Mouse (Mus musculus) kidney, embryonic 16.5 days (tissue): ENCODE measurements at regions not wholly inside any gene's neighbourhood (a gene's known extent, or its start where the extent isn't known, plus 50 kb on each side); places are given as distances from the start of the nearest gene placed in this dataset.

Experiments
- ATAC-seq: fragments of 200-750 bp; cut with Nextera tagmentation; 2 replicates; pipeline ENCODE4 v1.8.0; 2017; ENCODE audit warnings: moderate TSS enrichment; ENCODE audit not compliant: low FRiP score, low TSS enrichment
- H3K27ac ChIP-seq: fragments of 300-500 bp; sonication (generic); 2 replicates; pipeline ENCODE4 v1.5.1; 2014; ENCODE audit warnings: low read length
- H3K27me3 ChIP-seq: fragments of 300-500 bp; sonication (generic); 2 replicates; pipeline ENCODE4 v1.6.1; 2014; ENCODE audit warnings: low read length, control low read depth, mixed read lengths; ENCODE audit not compliant: insufficient read depth
- H3K36me3 ChIP-seq: fragments of 300-500 bp; sonication (generic); 2 replicates; pipeline ENCODE4 v1.6.1; 2014; ENCODE audit warnings: low read length, control low read depth, mixed read lengths; ENCODE audit not compliant: insufficient read depth
- H3K4me1 ChIP-seq: fragments of 300-500 bp; sonication (generic); 2 replicates; pipeline ENCODE4 v1.6.1; 2014; ENCODE audit warnings: low read length, control low read depth, mixed read lengths; ENCODE audit not compliant: insufficient read depth
- H3K4me2 ChIP-seq: fragments of 300-500 bp; sonication (generic); replicated peaks from 2 replicates; pipeline ENCODE4 v1.6.1; 2014; ENCODE audit warnings: low read depth, low read length
- H3K4me3 ChIP-seq: fragments of 300-500 bp; sonication (generic); 2 replicates; pipeline ENCODE4 v1.5.1; 2014; ENCODE audit warnings: mild to moderate bottlenecking, low read length
- H3K9ac ChIP-seq: fragments of 300-500 bp; sonication (generic); replicated peaks from 2 replicates; pipeline ENCODE4 v1.6.1; 2014; ENCODE audit warnings: low read length
- H3K9me3 ChIP-seq: fragments of 300-500 bp; sonication (generic); 2 replicates; pipeline ENCODE4 v1.6.1; 2016; ENCODE audit warnings: low read length, control low read depth
- WGBS: fragments of 180-500 bp; shearing (Covaris S2); extraction: QIAGEN DNeasy Blood & Tissue Kit; methylation state at CpG from one replicate; pipeline ENCODE4 v1.1.7; 2014; 5-methylcytosine and 5-hydroxymethylcytosine counted together

DNA sequence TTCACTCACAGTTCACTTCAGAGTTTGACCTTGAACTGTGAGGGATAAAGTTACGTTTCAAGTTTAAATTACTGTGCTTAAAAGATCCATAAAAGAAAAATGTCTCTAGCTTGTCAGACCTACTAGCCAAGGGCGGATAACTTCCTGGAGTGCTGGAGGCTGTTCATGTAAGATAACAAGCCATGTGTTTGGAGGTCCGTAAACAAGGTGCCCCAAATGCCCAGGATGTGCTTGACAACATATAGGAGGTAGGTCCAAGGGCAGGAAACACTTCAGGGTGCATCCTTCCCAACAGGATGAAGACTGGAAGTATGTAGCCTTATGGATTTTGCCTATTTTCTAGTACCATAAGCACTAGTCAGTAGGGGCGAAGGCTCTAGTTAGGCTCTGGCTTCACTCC is 72.7 kb upstream of the 4932438A13Rik start:
- Histone ChIP-seq H3K4me1 (peaks cover 3% of the 10 kb centered on the region; the same call in 1 of the 2 replicates), H3K36me3 (no peaks in the 10 kb centered on the region), H3K4me2 (no peak overlapping the region), H3K9me3 (peaks cover 4% of the 10 kb centered on the region; the same call in 1 of the 2 replicates), H3K27me3 (no peaks in the 10 kb centered on the region), H3K9ac (no peak overlapping the region), H3K4me3 (no peak overlapping the region), H3K27ac (peak overlapping the region; percentile 54; the same call in 1 of the 2 replicates)
- 43% methylated on average over 4 of the region's 4 CpGs for WGBS
- 0 out of 2 replicates have a peak, but pooled peaks have one; percentile 12 for ATAC-seq

DNA sequence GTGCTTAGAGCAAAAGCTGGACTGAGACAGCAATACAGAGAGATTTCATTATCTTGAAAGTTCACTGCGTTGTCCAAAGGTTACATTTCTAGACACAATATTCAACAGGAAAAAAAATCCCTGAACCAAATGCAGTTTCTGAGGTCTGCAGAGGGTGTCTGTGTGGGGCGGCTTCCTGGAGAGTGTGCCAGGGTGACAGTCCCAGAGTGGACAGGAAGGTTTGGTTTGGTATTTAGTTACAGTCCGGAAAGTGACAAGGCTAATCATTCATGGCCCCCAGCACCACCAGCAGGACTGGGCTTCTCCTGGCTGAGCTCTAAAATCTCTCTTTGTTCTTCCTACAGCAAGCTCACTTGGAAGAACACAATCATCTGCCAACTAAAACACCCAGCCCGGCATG is 65.9 kb upstream of the 4932438A13Rik start:
- Histone ChIP-seq H3K27me3 (no peaks in the 10 kb centered on the region), H3K4me2 (no peak overlapping the region), H3K36me3 (no peaks in the 10 kb centered on the region), H3K9ac (no peak overlapping the region), H3K27ac (no peak overlapping the region), H3K4me1 (peaks cover 6% of the 10 kb centered on the region; the same call in 1 of the 2 replicates), H3K9me3 (no peaks in the 10 kb centered on the region), H3K4me3 (no peak overlapping the region)
- 24% methylated on average over 4 of the region's 4 CpGs for WGBS
- ATAC-seq = peak; percentile 65; the same call in 1 of the 2 replicates

DNA sequence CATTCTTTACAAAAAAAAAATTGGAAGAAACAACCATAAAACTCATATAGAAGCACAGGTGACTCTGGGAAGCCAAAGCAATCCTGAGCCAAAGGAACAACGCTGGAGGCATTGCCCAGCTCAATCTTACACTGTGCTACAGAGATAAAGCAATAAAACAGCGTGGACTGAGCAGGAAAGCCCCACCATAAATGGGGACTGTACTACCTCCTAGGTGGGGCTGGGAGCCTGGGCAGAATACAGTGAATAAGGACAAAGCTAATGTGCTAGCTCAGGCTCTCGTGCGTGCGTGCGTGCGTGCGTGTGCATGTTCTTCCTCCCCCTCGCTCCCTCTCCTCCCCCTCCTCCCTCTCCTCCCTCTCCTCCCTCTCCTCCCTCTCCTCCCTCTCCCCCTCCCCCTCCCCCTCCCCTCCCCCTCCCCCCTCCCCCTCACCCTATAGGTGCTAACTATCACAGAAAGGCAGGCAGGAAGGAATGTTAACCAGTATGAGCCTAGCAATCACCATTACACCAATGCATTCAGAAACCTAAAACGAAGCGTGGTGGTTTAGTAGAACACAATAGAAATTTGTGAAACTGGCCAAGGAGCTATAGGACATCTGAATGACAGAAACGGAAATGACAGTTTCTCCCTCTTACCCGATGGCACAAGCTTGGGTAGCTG is 64.6 kb upstream of the 4932438A13Rik start:
- Histone ChIP-seq H3K4me1 (peaks cover 6% of the 10 kb centered on the region; the same call in 1 of the 2 replicates), H3K36me3 (no peaks in the 10 kb centered on the region), H3K27ac (no peak overlapping the region), H3K4me3 (no peak overlapping the region), H3K27me3 (no peaks in the 10 kb centered on the region), H3K4me2 (no peak overlapping the region), H3K9me3 (no peaks in the 10 kb centered on the region), H3K9ac (no peak overlapping the region)
- WGBS = 52% methylated on average over 13 of the region's 13 CpGs
- ATAC-seq = no peak

DNA sequence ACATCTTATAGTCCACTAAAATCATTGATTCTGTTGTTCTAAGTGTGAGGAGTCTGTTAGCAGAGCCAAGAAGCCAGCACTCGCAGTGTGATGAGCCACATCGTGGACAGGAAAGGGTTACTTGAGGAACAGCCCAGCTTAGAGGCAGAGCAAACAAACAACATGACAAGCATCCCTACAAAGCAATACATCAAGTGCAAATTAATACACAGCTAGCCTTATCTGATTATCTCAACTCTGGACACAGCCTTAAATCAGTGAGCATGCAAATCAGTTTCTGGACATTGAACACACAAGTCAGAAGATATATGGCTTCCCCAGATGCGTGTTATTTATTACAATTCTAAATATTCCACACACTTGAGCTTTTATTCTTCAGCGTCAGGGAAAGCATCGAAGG is 52.4 kb upstream of the 4932438A13Rik start:
- no peaks in the 10 kb centered on the region for H3K27me3 ChIP-seq
- no peaks in the 10 kb centered on the region for H3K36me3 ChIP-seq
- no peaks in the 10 kb centered on the region for H3K4me1 ChIP-seq
- ATAC-seq = peak; percentile 73; the same call in 1 of the 2 replicates
- H3K9ac ChIP-seq = no peak overlapping the region
- H3K9me3 ChIP-seq = no peaks in the 10 kb centered on the region; the same call in 1 of the 2 replicates
- 45% methylated on average over 5 of the region's 5 CpGs for WGBS
- H3K4me2 ChIP-seq = no peak overlapping the region
- H3K27ac ChIP-seq = no peak overlapping the region
- H3K4me3 ChIP-seq = no peak overlapping the region
